Mouse (Mus musculus) stomach, embryonic 15.5 days (tissue): Measurements from ENCODE around the gene Clta. TPM values are rescaled to one million over a fixed set of nuclear protein-coding genes. Genes with fewer than 3 reads are reported as not detected.

Source experiments
- ATAC-seq: fragments of 200-750 bp; cut with Nextera tagmentation; 2 replicates; pipeline ENCODE4 v1.8.0; 2017; ENCODE audit warnings: low read depth, moderate number of reproducible peaks, moderate TSS enrichment; ENCODE audit not compliant: insufficient read depth, low FRiP score
- H3K27ac ChIP-seq: fragments of 300-500 bp; sonication (generic); 2 replicates; pipeline ENCODE4 v1.5.1; 2015; ENCODE audit warnings: mild to moderate bottlenecking, inconsistent platforms
- H3K27me3 ChIP-seq: fragments of 300-500 bp; sonication (generic); replicated peaks from 2 replicates; pipeline ENCODE4 v1.6.1; 2015; ENCODE audit warnings: inconsistent platforms
- H3K36me3 ChIP-seq: fragments of 300-500 bp; sonication (generic); 2 replicates; pipeline ENCODE4 v1.6.1; 2015; ENCODE audit warnings: inconsistent platforms
- H3K4me1 ChIP-seq: fragments of 300-500 bp; sonication (generic); 2 replicates; pipeline ENCODE4 v1.6.1; 2015; ENCODE audit warnings: inconsistent platforms
- H3K4me2 ChIP-seq: fragments of 300-500 bp; sonication (generic); 2 replicates; pipeline ENCODE4 v1.6.1; 2015; ENCODE audit warnings: mild to moderate bottlenecking, inconsistent platforms
- H3K4me3 ChIP-seq: fragments of 300-500 bp; sonication (generic); replicated peaks from 2 replicates; pipeline ENCODE4 v1.5.1; 2015; ENCODE audit warnings: inconsistent platforms
- H3K9ac ChIP-seq: fragments of 300-500 bp; sonication (generic); 2 replicates; pipeline ENCODE4 v1.6.1; 2015; ENCODE audit warnings: inconsistent platforms
- H3K9me3 ChIP-seq: fragments of 300-500 bp; sonication (generic); 2 replicates; pipeline ENCODE4 v1.6.1; 2016; ENCODE audit warnings: inconsistent platforms
- WGBS: fragments of 180-500 bp; shearing (Covaris S2); methylation state at CpG from one replicate; pipeline ENCODE4 v1.1.7; 2015; 5-methylcytosine and 5-hydroxymethylcytosine counted together
- polyA plus RNA-seq: library from polyadenylated mRNA; unstranded; fragments of >200 nt; fragmentation: Nextera tagmentation; extraction: Ambion mirVana; gene quantifications from 2 replicates; pipeline ENCODE4 v1.2.1, GENCODE M21; 2015

The Clta gene
- 248 and 262 TPM in 2 replicates for polyA plus RNA-seq

GRCm38 (mm10) chr4:44004126-44004525 is at the start of gene Clta:
Clta (plus strand) TSS chr4:44004452.
- H3K9me3 ChIP-seq = no peaks in the 10 kb centered on the region
- H3K4me2 ChIP-seq = 0 out of 2 replicates have a peak within 1 kb of the TSS, but pooled peaks have one; percentile 5
- no peaks in the 10 kb centered on the region for H3K27me3 ChIP-seq
- H3K36me3 ChIP-seq = no peaks in the 10 kb centered on the region
- H3K9ac ChIP-seq = no peak within 1 kb of the TSS
- WGBS = 71% methylated on average over 5 of the region's 5 CpGs
- H3K27ac ChIP-seq = no peak within 1 kb of the TSS
- no peaks in the 10 kb centered on the region for H3K4me1 ChIP-seq
- peak; percentile 94 for ATAC-seq
- H3K4me3 ChIP-seq = no peak within 1 kb of the TSS; the same call in 1 of the 2 replicates

- H3K9me3 ChIP-seq = no peaks in the 10 kb centered on the region
- no peaks in the 10 kb centered on the region for H3K27me3 ChIP-seq
- H3K9ac ChIP-seq = peak within 1 kb of the TSS; percentile 60
- peak within 1 kb of the TSS; percentile 73 for H3K4me3 ChIP-seq
- ATAC-seq = peak; percentile 89
- H3K36me3 ChIP-seq = no peaks in the 10 kb centered on the region
- under 1% methylated on average over 45 of the region's 45 CpGs for WGBS
- H3K4me2 ChIP-seq = peak within 1 kb of the TSS; percentile 96
- H3K4me1 ChIP-seq = peaks cover 25% of the 10 kb centered on the region
- peak within 1 kb of the TSS; percentile 92 for H3K27ac ChIP-seq
Measured at GRCm38 (mm10) chr4:43957292-43957845, 46.9 kb upstream of the Clta start, which contains the start of gene Glipr2. Glipr2 (plus strand) TSS chr4:43957401.

GRCm38 (mm10) chr4:43957846-43958461 is 46.3 kb upstream of the Clta start:
- WGBS = under 1% methylated on average over 26 of the region's 26 CpGs
- Histone ChIP-seq H3K36me3 (no peaks in the 10 kb centered on the region), H3K4me3 (peak overlapping the region; percentile 73), H3K9me3 (no peaks in the 10 kb centered on the region), H3K4me1 (peaks cover 25% of the 10 kb centered on the region), H3K27ac (peak overlapping the region; percentile 92), H3K9ac (peak overlapping the region; percentile 60), H3K27me3 (no peaks in the 10 kb centered on the region), H3K4me2 (peak overlapping the region; percentile 96)
- peak; percentile 48 for ATAC-seq

- ATAC-seq = no peak
- peaks cover 35% of the 10 kb centered on the region for H3K4me1 ChIP-seq
- H3K36me3 ChIP-seq = no peaks in the 10 kb centered on the region
- no peaks in the 10 kb centered on the region for H3K27me3 ChIP-seq
- H3K9me3 ChIP-seq = no peaks in the 10 kb centered on the region
- H3K27ac ChIP-seq = 0 out of 2 replicates have a peak overlapping the region, but pooled peaks have one; percentile 11
- 53% methylated on average over 9 of the region's 9 CpGs for WGBS
- no peak overlapping the region for H3K9ac ChIP-seq
- no peak overlapping the region for H3K4me3 ChIP-seq
- H3K4me2 ChIP-seq = peak overlapping the region; percentile 96
Measured at GRCm38 (mm10) chr4:43959523-43960179, 44.6 kb upstream of the Clta start.

- 0 out of 2 replicates have a peak overlapping the region, but pooled peaks have one; percentile 11 for H3K27ac ChIP-seq
- WGBS = 63% methylated on average over 6 of the region's 6 CpGs
- no peaks in the 10 kb centered on the region for H3K36me3 ChIP-seq
- H3K4me2 ChIP-seq = peak overlapping the region; percentile 96
- H3K4me1 ChIP-seq = peaks cover 40% of the 10 kb centered on the region
- H3K4me3 ChIP-seq = no peak overlapping the region
- ATAC-seq = no peak
- H3K9ac ChIP-seq = no peak overlapping the region
- H3K27me3 ChIP-seq = no peaks in the 10 kb centered on the region
- H3K9me3 ChIP-seq = no peaks in the 10 kb centered on the region
Measured at GRCm38 (mm10) chr4:43960207-43960606, 44.0 kb upstream of the Clta start.

- 31% methylated on average over 2 of the region's 2 CpGs for WGBS
- Histone ChIP-seq H3K27me3 (no peaks in the 10 kb centered on the region), H3K4me3 (no peak overlapping the region), H3K36me3 (no peaks in the 10 kb centered on the region), H3K9me3 (no peaks in the 10 kb centered on the region), H3K9ac (no peak overlapping the region), H3K4me2 (peak overlapping the region; percentile 31), H3K27ac (peak overlapping the region; percentile 66), H3K4me1 (peaks cover 44% of the 10 kb centered on the region)
- ATAC-seq = peak; percentile 63; the same call in 1 of the 2 replicates
Measured at GRCm38 (mm10) chr4:43964326-43964833, 39.9 kb upstream of the Clta start.

GRCm38 (mm10) chr4:43964951-43965684 is 39.1 kb upstream of the Clta start:
- no peak overlapping the region for H3K4me3 ChIP-seq
- no peaks in the 10 kb centered on the region for H3K9me3 ChIP-seq
- H3K9ac ChIP-seq = no peak overlapping the region
- H3K4me2 ChIP-seq = no peak overlapping the region
- H3K27ac ChIP-seq = peak overlapping the region; percentile 58; the same call in 1 of the 2 replicates
- peaks cover 37% of the 10 kb centered on the region for H3K4me1 ChIP-seq
- no peaks in the 10 kb centered on the region for H3K36me3 ChIP-seq
- ATAC-seq = no peak; the same call in 1 of the 2 replicates
- 50% methylated on average over 4 of the region's 4 CpGs for WGBS
- H3K27me3 ChIP-seq = no peaks in the 10 kb centered on the region

- peak overlapping the region; percentile 58; the same call in 1 of the 2 replicates for H3K27ac ChIP-seq
- no peak overlapping the region for H3K4me3 ChIP-seq
- no peak overlapping the region for H3K4me2 ChIP-seq
- peaks cover 36% of the 10 kb centered on the region for H3K4me1 ChIP-seq
- no peaks in the 10 kb centered on the region for H3K27me3 ChIP-seq
- 71% methylated on average over 7 of the region's 7 CpGs for WGBS
- no peaks in the 10 kb centered on the region for H3K36me3 ChIP-seq
- ATAC-seq = no peak
- no peaks in the 10 kb centered on the region for H3K9me3 ChIP-seq
- H3K9ac ChIP-seq = no peak overlapping the region
Measured at GRCm38 (mm10) chr4:43965856-43966535, 38.3 kb upstream of the Clta start.

GRCm38 (mm10) chr4:43968650-43969049 is 35.6 kb upstream of the Clta start:
- H3K9ac ChIP-seq = no peak overlapping the region
- peaks cover 49% of the 10 kb centered on the region for H3K4me1 ChIP-seq
- no peak overlapping the region for H3K4me3 ChIP-seq
- peak overlapping the region; percentile 41; the same call in 1 of the 2 replicates for H3K27ac ChIP-seq
- no peaks in the 10 kb centered on the region for H3K27me3 ChIP-seq
- WGBS = 48% methylated on average over 13 of the region's 13 CpGs
- H3K9me3 ChIP-seq = no peaks in the 10 kb centered on the region
- ATAC-seq = no peak
- H3K36me3 ChIP-seq = no peaks in the 10 kb centered on the region
- H3K4me2 ChIP-seq = no peak overlapping the region

- Histone ChIP-seq H3K9me3 (no peaks in the 10 kb centered on the region), H3K36me3 (no peaks in the 10 kb centered on the region), H3K4me3 (no peak overlapping the region), H3K4me2 (no peak overlapping the region), H3K4me1 (peaks cover 43% of the 10 kb centered on the region), H3K27me3 (no peaks in the 10 kb centered on the region), H3K27ac (peak overlapping the region; percentile 49; the same call in 1 of the 2 replicates), H3K9ac (no peak overlapping the region)
- no peak for ATAC-seq
- WGBS = 15% methylated on average over 4 of the region's 4 CpGs
Measured at GRCm38 (mm10) chr4:43969373-43969772, 34.9 kb upstream of the Clta start.
